Mouse (Mus musculus) midbrain, embryonic 14.5 days (tissue): ENCODE results near the gene Tmem185a. TPM values are rescaled to one million over a fixed set of nuclear protein-coding genes. Genes with fewer than 3 reads are reported as not detected.
"Not testable (repeated sequence)": the region's sequence is repeated elsewhere in the genome, so short reads cannot be mapped to it uniquely, and the experiment has no call there.

Experiments used
- ATAC-seq: fragments of 200-750 bp; cut with Nextera tagmentation; 2 replicates; pipeline ENCODE4 v1.8.0; 2017; ENCODE audit warnings: moderate number of reproducible peaks, moderate library complexity; ENCODE audit not compliant: low FRiP score, low TSS enrichment
- DNase-seq: peaks from one replicate; pipeline ENCODE4 v3.0.0-alpha.2; 2015
- H3K27ac ChIP-seq: fragments of 300-500 bp; sonication (generic); replicated peaks from 2 replicates; pipeline ENCODE4 v1.5.1; 2014; ENCODE audit warnings: mild to moderate bottlenecking, low read depth, low read length, moderate library complexity
- H3K27me3 ChIP-seq: fragments of 300-500 bp; sonication (generic); 2 replicates; pipeline ENCODE4 v1.6.1; 2014; ENCODE audit warnings: low read length, control low read depth, mixed read lengths; ENCODE audit not compliant: control insufficient read depth, insufficient read depth
- H3K36me3 ChIP-seq: fragments of 300-500 bp; sonication (generic); 2 replicates; pipeline ENCODE4 v1.6.1; 2014; ENCODE audit warnings: low read length, control low read depth; ENCODE audit not compliant: control insufficient read depth, insufficient read depth
- H3K4me1 ChIP-seq: fragments of 300-500 bp; sonication (generic); 2 replicates; pipeline ENCODE4 v1.6.1; 2014; ENCODE audit warnings: mild to moderate bottlenecking, antibody characterized with exemption, low read length, control low read depth; ENCODE audit not compliant: control insufficient read depth, insufficient read depth
- H3K4me2 ChIP-seq: fragments of 300-500 bp; sonication (generic); 2 replicates; pipeline ENCODE4 v1.6.1; 2014; ENCODE audit warnings: mild to moderate bottlenecking, low read length, moderate library complexity
- H3K4me3 ChIP-seq: fragments of 300-500 bp; sonication (generic); replicated peaks from 2 replicates; pipeline ENCODE4 v1.5.1; 2014; ENCODE audit warnings: low read depth, low read length
- H3K9ac ChIP-seq: fragments of 300-500 bp; sonication (generic); replicated peaks from 2 replicates; pipeline ENCODE4 v1.6.1; 2014; ENCODE audit warnings: mild to moderate bottlenecking, low read length, moderate library complexity
- H3K9me3 ChIP-seq: fragments of 300-500 bp; sonication (generic); 2 replicates; pipeline ENCODE4 v1.6.1; 2016; ENCODE audit warnings: low read length, control low read depth, mixed read lengths; ENCODE audit not compliant: control insufficient read depth
- WGBS: fragments of 180-500 bp; shearing (Covaris S2); extraction: QIAGEN DNeasy Blood & Tissue Kit; methylation state at CpG from one replicate; pipeline ENCODE4 v1.1.7; 2014; 5-methylcytosine and 5-hydroxymethylcytosine counted together
- polyA plus RNA-seq: library from polyadenylated mRNA; unstranded; fragments of >200 nt; fragmentation: Nextera tagmentation; extraction: Ambion mirVana; gene quantifications from 2 replicates; pipeline ENCODE4 v1.2.1, GENCODE M21; 2014

Gene Tmem185a
- polyA plus RNA-seq = 44.1 and 55.1 TPM in 2 replicates

- WGBS = 24% methylated on average over 42 of the region's 42 CpGs
- no peaks in the 10 kb centered on the region for H3K9me3 ChIP-seq
- H3K9ac ChIP-seq = peak within 1 kb of the TSS; percentile 64
- peak; percentile 93 for ATAC-seq
- H3K36me3 ChIP-seq = no peaks in the 10 kb centered on the region
- no peaks in the 10 kb centered on the region for H3K27me3 ChIP-seq
- H3K4me3 ChIP-seq = peak within 1 kb of the TSS; percentile 54
- peak; percentile 90 for DNase-seq
- H3K4me2 ChIP-seq = peak within 1 kb of the TSS; percentile 60
- peak within 1 kb of the TSS; percentile 79 for H3K27ac ChIP-seq
- H3K4me1 ChIP-seq = peaks cover 9% of the 10 kb centered on the region; the same call in 1 of the 2 replicates
Measured at GRCm38 (mm10) chrX:70476792-70477776, at the start of gene Tmem185a. Tmem185a (minus strand) TSS chrX:70477180.

DNA sequence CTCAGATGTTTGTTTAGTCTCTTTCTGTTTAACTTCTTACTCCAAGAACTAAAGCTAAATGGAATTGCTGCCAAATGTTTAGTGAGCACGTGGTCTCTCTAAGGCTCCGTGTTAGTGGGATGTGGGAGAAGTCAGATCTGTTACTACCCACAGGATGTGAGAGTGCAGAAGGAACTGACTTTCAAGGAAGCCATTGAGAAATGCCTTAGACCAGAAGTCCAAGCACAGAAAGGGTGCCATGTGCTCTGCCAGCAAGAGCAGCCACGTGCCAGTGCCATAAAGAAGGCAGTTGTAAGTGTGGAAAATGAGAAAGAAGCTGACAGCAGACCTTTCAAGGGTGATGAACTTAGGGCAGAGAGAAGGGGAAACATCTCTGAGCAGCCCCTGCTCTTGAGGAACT, 37.4 kb upstream of the Tmem185a start:
- H3K4me2 ChIP-seq = not testable (repeated sequence)

DNA sequence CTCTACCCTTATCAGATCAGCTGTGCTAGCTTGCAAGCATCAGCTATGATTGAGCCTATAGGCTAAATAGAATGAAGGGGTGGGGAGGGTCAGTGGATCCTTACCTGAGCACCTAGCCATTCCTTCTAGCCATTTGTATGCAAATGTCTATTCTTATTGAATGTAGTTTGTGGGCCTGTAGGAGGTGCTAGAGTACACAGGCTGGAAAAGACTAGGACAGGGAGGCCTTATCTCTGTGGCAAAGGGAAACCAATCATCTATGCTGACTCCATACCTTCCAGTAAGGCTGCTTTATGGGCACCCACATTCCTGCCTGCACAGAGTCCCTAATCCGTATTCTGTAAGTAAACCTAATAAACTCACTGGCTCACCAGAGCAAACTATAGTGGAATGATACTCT, 10.3 kb upstream of the Tmem185a start:
- H3K4me1 ChIP-seq, H3K9ac ChIP-seq, H3K9me3 ChIP-seq, H3K4me2 ChIP-seq, H3K36me3 ChIP-seq, H3K4me3 ChIP-seq, H3K27me3 ChIP-seq, ATAC-seq, DNase-seq, H3K27ac ChIP-seq: not testable (repeated sequence)
- no CpG with 5 or more reads among the region's 1 CpGs for WGBS

More for the DNA sequence above, 37.4 kb upstream of the Tmem185a start:
- DNase-seq, H3K9ac ChIP-seq, ATAC-seq, H3K4me1 ChIP-seq, H3K4me3 ChIP-seq, H3K9me3 ChIP-seq, H3K27me3 ChIP-seq, H3K36me3 ChIP-seq, H3K27ac ChIP-seq: not testable (repeated sequence)
- WGBS = 88% methylated on average over 3 of the region's 3 CpGs

DNA sequence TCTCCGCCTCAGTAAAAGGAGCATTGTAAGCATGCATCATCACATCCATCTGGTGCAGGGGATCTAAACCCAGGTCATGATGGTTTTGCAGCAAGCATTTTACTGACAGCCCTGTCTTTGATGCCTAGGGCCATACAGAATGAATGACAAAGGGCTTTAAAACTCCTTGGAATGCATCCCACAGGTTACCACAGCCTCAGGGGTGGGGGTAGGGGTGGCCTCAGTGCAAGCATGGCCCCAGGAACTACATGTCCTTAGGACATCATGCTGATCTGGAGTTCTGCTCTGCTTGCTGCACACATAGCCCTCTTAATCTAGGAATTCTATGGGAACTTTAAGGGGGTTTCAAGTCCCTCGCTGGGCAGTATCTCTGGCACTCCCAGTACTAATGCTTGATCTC, 5.2 kb upstream of the Tmem185a start:
- no peaks in the 10 kb centered on the region for H3K36me3 ChIP-seq
- H3K9me3 ChIP-seq = no peaks in the 10 kb centered on the region
- no peak overlapping the region for H3K27ac ChIP-seq
- WGBS = 44% methylated on average over 2 of the region's 2 CpGs
- H3K27me3 ChIP-seq = no peaks in the 10 kb centered on the region
- no peak overlapping the region for H3K9ac ChIP-seq
- DNase-seq (no peak), ATAC-seq (no peak)
- H3K4me2 ChIP-seq = no peak overlapping the region
- no peak overlapping the region for H3K4me3 ChIP-seq
- no peaks in the 10 kb centered on the region for H3K4me1 ChIP-seq

- H3K27me3 ChIP-seq = no peaks in the 10 kb centered on the region
- H3K4me1 ChIP-seq = peaks cover 9% of the 10 kb centered on the region; the same call in 1 of the 2 replicates
- H3K36me3 ChIP-seq = no peaks in the 10 kb centered on the region
- ATAC-seq (no peak), DNase-seq (no peak)
- H3K9ac ChIP-seq = no peak overlapping the region
- no peak overlapping the region for H3K4me2 ChIP-seq
- H3K4me3 ChIP-seq = no peak overlapping the region
- 64% methylated on average over 5 of the region's 5 CpGs for WGBS
- no peaks in the 10 kb centered on the region for H3K9me3 ChIP-seq
- H3K27ac ChIP-seq = no peak overlapping the region
Measured at GRCm38 (mm10) chrX:70478701-70479100, 1.7 kb upstream of the Tmem185a start.

GRCm38 (mm10) chrX:70475215-70475765, 1.7 kb downstream of the Tmem185a start:
- no peaks in the 10 kb centered on the region for H3K36me3 ChIP-seq
- H3K9me3 ChIP-seq = no peaks in the 10 kb centered on the region
- peak overlapping the region; percentile 54; the same call in 1 of the 2 replicates for H3K4me3 ChIP-seq
- no peak overlapping the region for H3K27ac ChIP-seq
- DNase-seq (no peak), ATAC-seq (no peak)
- H3K27me3 ChIP-seq = no peaks in the 10 kb centered on the region
- peaks cover 9% of the 10 kb centered on the region; the same call in 1 of the 2 replicates for H3K4me1 ChIP-seq
- no peak overlapping the region for H3K9ac ChIP-seq
- H3K4me2 ChIP-seq = peak overlapping the region; percentile 60
- 73% methylated on average over 3 of the region's 3 CpGs for WGBS

DNA sequence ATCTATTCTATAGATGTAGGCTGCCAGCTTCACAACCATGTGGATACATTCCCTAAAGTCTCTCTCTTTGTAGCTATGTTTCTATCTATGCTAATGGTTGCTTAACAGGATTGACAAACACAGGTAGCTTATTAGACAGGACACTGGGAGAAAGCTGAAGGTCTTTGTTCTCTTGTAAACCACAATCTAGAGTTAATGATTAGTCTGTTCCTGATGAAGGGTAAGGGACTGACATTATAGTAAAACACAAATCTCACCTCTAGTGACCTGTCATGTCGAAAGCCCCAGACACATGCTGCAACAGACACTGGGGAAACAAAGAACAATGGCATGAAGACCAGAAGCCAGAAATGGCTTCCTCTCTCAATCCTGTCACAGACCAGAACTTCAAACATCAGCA, 10.1 kb downstream of the Tmem185a start:
- no peaks in the 10 kb centered on the region for H3K4me1 ChIP-seq
- H3K9ac ChIP-seq = no peak overlapping the region
- DNase-seq = no peak
- H3K36me3 ChIP-seq = peaks cover under 1% of the 10 kb centered on the region; the same call in 1 of the 2 replicates
- H3K27ac ChIP-seq = no peak overlapping the region
- no peak for ATAC-seq
- H3K27me3 ChIP-seq = no peaks in the 10 kb centered on the region
- H3K9me3 ChIP-seq = no peaks in the 10 kb centered on the region
- no peak overlapping the region for H3K4me3 ChIP-seq
- 76% methylated on average over 1 of the region's 1 CpGs for WGBS
- no peak overlapping the region for H3K4me2 ChIP-seq

GRCm38 (mm10) chrX:70465489-70465888, 11.5 kb downstream of the Tmem185a start:
- Histone ChIP-seq H3K9me3 (no peaks in the 10 kb centered on the region), H3K4me3 (no peak overlapping the region), H3K4me2 (no peak overlapping the region), H3K27me3 (no peaks in the 10 kb centered on the region), H3K4me1 (no peaks in the 10 kb centered on the region), H3K27ac (no peak overlapping the region), H3K36me3 (peaks cover 7% of the 10 kb centered on the region; the same call in 1 of the 2 replicates), H3K9ac (no peak overlapping the region)
- DNase-seq (no peak), ATAC-seq (no peak)
- WGBS = 81% methylated on average over 2 of the region's 2 CpGs
